Mouse (Mus musculus) sigmoid colon, adult 10 weeks (tissue): ENCODE results near the gene Odaph. TPM values are rescaled to one million over a fixed set of nuclear protein-coding genes. Genes with fewer than 3 reads are reported as not detected.

ENCODE experiments used
- polyA plus RNA-seq: library from polyadenylated mRNA; stranded (reverse); fragments of 350-450 nt; fragmentation: Illumina TruSeq; extraction: RNeasy Lipid Tissue Mini Kit (QIAGEN cat#74804); gene quantifications from one replicate; pipeline ENCODE4 v1.2.3, GENCODE M21; 2014; ENCODE audit warnings: low read depth, low replicate concordance

Gene Odaph
- not detected for polyA plus RNA-seq

DNA sequence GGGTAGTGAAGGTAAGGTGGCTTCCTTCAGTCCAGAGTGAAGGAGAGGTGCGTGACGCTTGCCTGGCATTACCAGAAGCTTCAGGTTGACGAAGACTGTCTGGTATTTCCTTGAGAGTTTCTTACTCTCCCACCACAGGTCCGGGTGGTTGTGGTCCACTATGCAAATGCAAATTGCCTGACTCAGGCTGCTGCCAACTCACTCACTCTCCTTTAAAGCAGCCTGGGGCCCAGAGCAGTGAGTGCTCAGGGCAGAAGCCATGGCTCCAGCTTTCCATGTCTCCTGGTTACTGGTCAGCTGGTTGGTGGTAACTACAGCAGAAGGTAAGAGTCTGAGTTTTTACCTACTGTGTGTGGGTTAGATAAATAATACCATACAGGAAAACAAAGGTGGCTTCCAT lies at the start of gene Odaph:
Gene Odaph, plus strand, starts transcription at position 240 of the 400 bp plus-strand sequence.

DNA sequence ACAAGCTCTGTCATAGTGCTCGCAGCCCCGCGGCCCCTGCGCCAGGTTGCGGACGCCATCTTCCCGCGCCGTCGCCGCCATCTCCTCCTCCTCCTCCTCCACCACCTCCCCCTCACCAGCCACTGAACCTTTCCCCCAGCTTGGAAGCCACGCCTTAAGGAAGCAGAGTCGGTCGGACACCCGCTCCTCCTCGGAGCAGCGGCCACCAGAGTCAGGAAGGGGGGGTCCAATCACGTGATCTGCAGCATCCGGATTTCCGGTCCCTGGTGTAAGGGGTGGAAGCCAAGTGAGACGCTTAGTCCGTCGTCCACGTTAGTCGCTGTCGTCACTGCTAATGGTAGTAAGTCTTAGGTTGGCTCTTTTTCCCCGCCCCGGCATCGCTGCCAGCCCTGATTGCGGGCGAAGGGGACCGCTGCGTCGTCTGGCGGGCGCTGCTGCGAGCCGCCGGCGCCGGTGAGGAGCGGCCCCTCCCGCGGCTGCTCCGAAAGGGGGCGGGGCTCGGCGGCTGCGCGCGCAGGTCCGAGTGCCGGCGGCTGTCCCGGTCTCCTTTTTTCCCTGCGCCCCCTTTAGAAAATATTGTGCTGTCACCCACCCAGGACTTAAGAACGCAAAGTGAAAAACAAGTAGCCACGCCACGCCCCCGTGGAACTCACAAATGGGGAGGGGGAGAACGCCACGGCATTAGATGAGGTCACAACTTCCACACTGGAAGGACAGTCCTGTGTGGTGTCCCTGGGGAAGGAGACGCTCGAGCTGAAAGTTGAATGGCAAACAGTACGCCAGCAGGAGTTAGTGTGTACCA lies 24.4 kb upstream of the Odaph start, which contains the start of gene Rchy1:
Gene Rchy1, minus strand, starts transcription at position 430 of the 802 bp plus-strand sequence.

DNA sequence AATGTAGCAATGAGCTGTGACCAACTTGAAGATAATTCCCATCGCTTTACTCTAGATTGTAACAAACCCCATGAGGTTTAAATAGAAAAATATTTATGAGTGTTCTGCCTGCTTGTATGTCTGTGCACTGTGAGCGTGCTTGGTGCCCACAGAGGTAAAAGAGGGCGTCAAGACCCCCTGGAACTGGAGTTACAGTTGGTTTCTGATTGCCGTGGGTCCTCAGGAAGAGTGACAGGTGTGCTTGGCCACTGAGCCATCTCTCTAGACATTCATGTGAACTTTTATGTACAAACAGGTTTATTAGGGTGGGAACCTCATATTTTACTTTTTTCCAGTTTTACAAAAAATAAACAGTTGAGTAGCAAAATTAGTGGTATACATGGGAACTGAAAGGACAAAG lies 56.5 kb downstream of the Odaph start, which contains the start of gene Cdkl2:
Gene Cdkl2, minus strand, starts transcription at position 101 of the 400 bp plus-strand sequence.

Other genes starting within 250 kb of the Odaph start
- 135 TPM for gene Rchy1, start 24.4 kb upstream of the Odaph start, polyA plus RNA-seq
- 19.8 TPM for gene Cdkl2, start 56.4 kb downstream of the Odaph start, polyA plus RNA-seq
- gene G3bp2, start 96.2 kb downstream of the Odaph start, polyA plus RNA-seq = 249 TPM
- gene Uso1, start 150.5 kb downstream of the Odaph start, polyA plus RNA-seq = 164 TPM
- gene U90926, start 227.9 kb downstream of the Odaph start, polyA plus RNA-seq = not detected